Mouse (Mus musculus): ENCODE data around the gene Gm7233.
"Not testable (repeated sequence)": the region's sequence is repeated elsewhere in the genome, so short reads cannot be mapped to it uniquely, and the experiment has no call there.

Gm7233 gene

GRCm38 (mm10) chr14:43179567-43179966 lies at the start of gene Gm7233:
Gm7233 (plus strand) TSS chr14:43179867.
- not testable (repeated sequence) for DNase-seq

GRCm38 (mm10) chr14:43167189-43167588 lies 12.5 kb upstream of the Gm7233 start:
- not testable (repeated sequence) for DNase-seq

- not testable (repeated sequence) for DNase-seq
These were observed 11.7 kb upstream of the Gm7233 start for GRCm38 (mm10) chr14:43167942-43168341.

GRCm38 (mm10) chr14:43168573-43169170 lies 11.0 kb upstream of the Gm7233 start:
- not testable (repeated sequence) for DNase-seq

DNA sequence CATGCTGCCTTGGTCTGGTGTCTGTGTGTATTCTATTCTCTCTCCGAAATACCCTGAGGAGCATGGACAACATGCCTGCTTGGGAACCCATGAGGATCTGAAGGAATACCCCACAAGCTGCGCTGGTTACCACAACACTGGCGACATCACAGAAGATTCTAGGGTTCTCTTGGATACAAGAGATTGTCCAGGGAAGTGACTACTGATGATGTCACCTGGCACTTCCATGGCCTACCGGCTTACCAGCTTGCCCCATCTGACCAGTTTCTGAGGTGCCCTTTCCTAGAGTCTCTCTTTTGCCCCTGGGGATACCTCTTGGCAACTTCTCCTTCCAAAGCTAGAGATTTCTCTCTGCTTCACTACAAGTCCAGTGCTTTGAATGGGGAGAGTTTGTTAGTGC lies 55.5 kb downstream of the Gm7233 start, which contains the start of gene Gm8122:
Gene Gm8122 (minus strand): TSS at position 101 of the 400 bp plus-strand sequence.
- not testable (repeated sequence) for DNase-seq
